Mouse (Mus musculus) neural tube, embryonic 10.5 days (tissue): ENCODE results near the gene Zbtb43.

ENCODE experiments used
- DNase-seq: peaks from one replicate; pipeline ENCODE4 v3.0.0-alpha.2; 2017; ENCODE audit warnings: low spot score; ENCODE audit errors: extremely low spot score

Zbtb43 gene

DNA sequence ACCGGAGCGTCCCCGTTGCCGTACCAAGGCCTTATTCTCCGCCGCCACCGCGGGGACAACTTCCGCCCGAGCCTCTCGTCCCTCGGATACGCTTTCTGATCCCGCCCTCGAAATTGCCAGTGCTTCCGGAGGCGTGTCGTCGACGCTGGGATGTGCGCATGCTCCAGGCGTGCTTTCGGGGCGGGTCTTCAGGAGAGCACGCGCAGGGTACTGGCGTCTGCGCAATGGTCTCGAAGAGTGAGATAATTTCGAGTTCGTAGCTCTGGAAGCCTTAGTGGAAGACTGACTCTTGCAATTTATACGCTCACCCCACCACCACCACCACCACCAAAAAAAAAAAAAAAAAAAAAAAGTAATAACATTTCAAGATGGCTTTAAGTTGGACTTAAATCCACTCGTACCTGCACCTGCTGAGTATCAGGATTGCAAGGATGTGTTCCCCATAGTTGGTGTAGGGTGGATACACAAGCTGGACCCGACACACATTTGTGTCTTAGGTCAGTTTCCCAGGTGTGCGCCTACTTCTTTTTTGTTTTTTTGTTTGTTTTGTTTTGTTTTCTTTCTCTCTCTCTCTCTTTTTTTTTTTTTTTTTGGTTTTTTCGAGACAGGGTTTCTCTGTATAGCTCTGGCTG lies at the start of gene Zbtb43:
Gene Zbtb43, minus strand, starts transcription at position 94 of the 632 bp plus-strand sequence.
- DNase-seq = peak; percentile 97

DNA sequence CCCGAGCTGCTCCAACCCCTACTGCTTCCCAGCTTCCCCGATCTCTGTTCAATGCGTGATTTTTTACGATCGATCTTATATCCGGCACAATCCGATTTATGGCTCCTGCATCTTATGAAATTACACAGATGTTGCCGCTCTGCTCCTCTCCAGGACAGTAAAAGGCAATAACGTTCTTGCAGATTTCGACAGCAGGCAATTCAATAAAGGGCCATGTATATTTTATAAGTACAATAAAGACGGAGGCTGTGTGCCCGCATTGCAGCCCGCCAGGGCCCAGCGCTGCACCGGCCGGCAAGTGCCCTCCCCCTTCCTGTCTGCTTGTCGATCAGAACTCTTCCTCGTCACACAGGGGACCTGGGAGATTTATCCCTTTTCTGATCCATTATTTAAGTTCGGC lies 47.5 kb upstream of the Zbtb43 start:
- no peak for DNase-seq

DNA sequence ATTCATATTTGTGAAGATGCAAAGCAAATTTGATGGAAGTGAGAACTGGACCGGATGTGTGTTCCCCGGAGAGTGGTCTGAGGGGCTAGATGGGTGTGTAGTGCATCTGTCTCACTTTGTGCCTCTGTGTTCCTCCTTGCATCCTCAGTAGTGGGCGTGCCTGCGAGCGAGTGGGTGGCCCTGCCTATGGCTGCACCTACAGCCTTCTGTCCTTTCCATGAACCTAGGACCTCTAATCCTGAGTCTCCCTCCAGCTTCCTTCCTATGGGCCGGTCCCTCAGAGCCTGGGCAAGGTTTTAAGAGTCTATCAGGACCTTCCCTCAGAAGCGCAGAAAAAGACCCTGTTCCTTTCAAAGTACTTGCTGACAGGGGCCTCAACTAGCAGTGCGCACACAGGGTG lies 47.1 kb upstream of the Zbtb43 start:
- DNase-seq = no peak

DNA sequence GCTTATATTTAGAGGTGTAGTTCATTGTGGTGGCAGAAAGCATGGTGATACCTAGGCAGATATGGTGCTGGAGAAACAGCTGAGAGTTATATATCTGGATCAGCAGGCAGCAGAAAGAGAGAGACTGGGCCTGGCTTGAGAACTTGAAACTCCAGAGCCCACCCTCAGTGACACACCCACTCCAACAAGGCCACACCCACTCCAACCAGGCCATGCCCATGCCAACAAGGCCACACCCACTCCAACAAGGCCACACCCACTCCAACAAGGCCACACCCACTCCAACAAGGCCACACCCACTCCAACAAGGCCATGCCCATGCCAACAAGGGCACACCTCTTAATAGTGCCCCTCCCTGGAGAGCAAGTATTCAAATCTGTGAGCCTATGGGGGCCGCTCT lies 42.4 kb upstream of the Zbtb43 start:
- DNase-seq = no peak

DNA sequence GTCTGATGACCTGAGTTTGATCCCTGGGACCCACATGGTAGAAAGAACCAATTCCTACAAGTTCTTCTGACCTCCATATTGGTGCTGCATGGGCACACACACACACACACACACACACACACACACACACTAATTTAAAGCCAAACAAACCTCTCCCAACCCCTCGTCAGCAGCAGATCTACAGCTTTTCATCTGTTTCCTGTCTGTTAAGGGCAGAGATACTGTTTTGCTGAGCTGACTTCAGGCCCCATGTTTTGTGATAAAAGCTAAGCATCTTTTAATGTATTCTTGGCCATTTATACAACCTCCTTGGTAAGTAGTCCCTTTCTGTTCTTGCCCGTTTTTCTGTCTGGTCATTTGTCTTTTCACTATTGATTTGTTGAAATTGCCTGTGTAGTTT lies 34.2 kb upstream of the Zbtb43 start:
- no peak for DNase-seq

DNA sequence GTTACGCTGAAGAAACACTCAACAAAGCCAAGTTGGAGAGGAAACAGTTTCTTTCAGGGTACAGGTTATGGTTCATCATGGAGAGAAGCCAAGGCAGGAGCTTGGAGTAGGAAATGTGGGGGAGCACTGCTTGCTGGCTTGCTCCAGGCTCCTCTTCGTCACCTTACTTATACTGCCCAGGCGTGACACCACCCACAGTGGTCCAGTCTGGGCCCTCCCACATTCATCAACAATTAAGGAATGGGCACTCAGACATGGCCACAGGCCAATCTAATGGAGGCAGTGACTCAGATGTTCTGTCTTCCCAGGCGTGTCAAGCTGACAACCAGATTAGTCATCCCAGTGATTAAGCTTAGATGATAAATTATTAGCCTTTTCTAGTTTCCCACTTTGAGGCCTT lies 29.9 kb upstream of the Zbtb43 start:
- no peak for DNase-seq

DNA sequence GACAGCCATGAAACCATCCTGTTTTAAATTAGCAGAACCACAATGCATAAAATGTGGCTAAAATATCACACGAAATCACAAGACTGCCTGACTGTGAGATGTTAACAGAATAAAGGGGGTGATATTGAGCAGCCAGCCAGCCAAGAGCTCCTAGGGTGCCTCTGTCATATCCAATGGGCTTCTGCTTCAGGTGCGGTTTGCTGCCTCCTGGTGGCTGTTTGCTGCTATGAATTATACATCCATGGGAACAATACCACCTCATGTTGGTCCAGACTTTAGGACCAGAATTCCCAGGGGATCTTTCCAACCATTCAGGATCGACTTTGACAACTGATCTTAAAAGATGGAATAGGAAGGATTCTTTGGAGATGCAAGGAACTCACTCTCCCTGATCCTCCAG lies 27.3 kb upstream of the Zbtb43 start:
- DNase-seq = no peak

DNA sequence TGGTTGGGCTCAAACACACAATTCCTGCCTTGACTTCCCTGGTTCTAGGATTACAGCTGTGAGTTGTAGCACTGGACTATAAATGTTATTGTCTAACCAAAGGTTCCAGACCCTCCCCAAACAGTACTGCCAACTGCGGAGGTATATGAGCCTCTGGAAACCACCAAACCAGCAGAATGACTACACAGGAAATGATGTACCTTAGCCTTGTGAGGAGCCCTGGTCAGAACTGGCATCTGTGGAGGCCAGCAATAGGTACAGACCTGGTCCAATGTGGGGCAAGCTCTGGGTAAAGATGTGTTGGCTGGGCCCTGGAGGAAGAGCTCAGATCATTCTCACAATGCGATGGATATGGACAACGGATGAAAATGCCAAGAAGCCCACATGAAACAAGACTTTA lies 23.7 kb upstream of the Zbtb43 start:
- DNase-seq = no peak

DNA sequence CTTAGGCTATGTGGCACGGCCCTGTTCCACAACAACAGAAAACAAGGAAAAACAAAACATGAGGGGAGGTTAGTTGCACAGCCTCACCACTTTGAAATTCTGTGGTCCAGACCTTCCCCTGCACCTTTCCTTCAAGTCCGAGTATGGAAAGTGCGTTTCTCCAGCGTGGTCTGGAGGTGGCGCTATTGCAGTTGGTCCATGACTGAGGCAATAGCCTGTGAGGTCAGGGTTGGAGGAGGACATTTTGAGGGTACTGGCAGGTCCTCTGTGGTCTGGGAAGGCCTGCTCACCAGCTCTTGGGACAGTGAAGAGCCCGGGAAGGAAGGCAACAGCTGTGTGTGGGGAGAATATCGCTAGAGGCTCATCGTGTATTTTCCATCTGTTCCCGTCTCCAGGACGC lies 21.2 kb upstream of the Zbtb43 start:
- no peak for DNase-seq

DNA sequence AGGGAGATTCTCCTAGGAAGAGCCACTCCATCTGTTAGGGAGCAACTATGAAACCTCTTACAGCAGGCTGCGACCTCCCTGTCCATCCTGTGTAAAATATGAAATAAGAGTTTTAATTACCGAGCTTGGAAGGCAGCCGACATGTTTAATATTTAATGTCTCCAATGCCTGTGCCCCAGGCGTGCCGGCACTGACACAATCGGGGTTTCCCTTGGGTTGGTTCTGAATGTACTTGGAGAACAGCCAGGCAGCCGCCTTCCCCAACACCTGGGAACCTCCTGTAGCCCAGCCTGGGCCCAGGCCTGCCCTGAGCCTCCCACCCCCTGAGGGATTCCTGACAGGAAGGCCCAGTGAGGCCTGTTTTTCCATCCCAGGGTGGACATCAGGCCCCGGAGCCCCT lies 19.0 kb upstream of the Zbtb43 start:
- no peak for DNase-seq

DNA sequence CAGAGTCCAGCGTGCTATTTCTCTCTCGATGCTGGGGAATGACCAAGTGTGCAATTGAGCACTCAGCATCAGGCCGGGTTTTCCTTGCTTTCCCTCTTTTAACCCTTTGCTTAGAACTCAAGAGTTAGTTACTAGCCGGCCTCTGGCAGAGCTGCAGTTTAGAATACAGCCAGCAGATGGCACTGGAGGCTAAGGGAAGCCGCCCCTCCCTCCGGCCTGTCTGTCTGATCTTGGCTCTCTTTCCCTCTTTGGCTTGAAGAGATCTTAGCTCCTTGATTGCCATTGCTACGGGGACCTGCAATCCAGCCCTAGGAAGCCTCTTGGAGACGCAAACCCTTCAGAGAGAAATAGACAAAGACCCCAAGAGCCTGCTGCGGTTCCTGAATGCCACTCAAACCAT lies 18.5 kb upstream of the Zbtb43 start:
- peak; percentile 83 for DNase-seq

DNA sequence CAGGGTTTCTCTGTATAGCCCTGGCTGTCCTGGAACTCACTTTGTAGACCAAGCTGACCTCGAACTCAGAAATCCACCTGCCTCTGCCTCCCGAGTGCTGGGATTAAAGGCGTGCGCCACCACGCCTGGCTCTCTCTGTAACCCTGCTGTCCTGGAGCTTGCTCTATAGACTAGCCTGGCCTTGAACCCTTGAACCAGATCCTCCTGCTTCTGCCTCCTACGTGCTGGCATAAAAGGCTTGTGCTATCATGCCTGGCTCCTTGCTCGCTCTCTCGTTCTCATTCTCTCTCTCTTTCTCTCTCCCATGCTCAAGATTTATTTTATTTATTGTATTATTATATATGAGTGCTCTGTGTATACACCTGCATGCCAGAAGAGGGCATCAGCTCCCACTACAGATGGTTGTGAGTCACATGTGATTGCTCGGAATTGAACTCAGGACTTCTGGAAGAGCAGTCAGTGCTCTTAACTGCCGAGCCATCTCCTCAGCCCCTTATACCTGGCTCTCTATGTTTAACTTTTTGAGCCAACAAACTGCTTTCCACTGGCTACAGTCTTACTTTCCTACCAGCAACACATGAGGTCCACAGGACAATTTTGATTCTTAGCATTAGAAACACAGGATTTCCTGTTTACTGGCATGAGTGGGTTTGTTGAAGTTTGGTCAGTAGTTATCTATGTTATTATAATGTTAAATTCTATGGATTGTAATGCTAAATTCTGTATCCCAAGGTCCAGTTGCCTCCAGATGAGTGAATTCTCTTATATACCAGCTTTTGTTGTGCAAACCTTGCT lies 9.8 kb upstream of the Zbtb43 start:
- DNase-seq = no peak

DNA sequence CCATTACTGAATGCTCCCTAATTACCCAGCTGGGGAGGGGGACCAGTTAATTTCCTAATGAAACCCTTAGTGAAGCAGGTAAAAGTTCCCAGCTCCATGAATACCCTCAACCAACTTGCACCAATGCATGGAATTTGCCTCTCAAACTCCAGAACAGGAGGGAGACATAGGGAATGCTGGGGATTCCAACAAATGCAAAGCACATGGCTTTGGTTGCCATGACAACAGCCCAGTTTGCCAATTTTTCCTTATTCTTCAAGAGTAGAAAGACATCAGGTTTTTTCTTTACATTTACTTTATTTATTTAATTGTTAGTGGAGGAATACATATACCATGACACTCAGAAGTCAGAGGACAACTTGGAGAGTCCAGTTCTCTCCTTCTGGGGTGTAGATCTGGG lies 7.6 kb upstream of the Zbtb43 start:
- DNase-seq = no peak

DNA sequence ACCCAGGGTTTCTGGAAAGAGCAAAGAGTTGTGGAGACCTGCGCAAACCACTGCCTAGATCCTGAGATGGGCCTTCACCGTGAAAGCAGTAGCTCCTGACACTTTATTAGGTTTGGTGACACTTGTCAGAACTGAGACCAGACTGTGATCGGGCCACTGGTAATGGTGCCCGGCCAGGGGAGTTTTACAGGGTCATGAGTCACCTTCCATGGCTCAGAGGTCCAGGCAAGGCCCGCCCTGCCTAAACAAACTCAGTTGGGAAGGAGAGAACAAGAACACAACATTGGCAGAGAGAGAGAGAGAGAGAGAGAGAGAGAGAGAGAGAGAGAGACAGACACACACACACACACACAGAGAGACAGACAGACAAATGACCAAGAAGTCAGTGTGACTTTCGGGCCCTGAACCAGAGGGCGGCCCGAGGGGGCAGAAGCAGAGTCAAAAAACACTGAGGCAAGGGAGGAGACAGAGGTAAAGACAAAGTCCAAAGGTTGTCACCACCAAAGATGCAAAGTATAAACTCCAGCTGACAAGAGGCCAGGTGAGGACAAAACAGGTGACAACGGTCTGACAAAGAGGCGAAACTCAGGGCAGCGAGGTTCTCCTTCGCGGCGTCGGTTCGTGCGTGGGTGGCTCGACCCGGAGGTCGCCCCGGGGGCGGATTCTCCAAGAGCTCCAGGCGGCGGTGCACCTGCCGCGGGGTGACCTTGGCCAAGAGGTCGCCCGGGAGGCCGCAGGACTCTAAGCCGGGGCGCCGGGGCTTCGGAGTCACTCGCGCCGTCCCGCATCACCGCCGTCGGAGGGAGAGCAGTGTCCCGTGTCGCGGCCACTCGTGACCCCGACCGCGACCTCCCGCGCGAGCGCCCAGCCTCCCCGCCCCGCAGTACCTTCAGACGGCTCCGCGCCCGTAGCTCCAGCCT lies 553 bp downstream of the Zbtb43 start:
- no peak for DNase-seq

DNA sequence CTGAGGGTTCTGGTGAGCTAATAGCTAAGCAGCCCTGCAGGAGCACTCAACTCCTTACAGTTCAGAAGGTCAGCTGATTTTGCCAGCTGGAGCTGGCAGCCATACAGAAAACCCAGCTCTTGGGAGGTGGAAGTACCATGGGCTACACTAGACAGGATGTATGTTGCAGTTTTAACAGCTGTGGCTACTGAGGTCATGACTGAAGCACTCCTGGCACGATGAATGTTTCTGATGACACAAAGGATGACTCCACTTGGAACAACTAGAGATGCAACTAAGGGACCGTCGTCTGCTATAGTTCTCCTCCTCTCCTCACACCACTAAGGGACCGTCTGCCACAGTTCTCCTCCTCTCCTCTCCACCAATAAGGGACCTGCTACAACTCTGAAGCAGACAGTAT lies 2.4 kb downstream of the Zbtb43 start:
- DNase-seq = no peak

DNA sequence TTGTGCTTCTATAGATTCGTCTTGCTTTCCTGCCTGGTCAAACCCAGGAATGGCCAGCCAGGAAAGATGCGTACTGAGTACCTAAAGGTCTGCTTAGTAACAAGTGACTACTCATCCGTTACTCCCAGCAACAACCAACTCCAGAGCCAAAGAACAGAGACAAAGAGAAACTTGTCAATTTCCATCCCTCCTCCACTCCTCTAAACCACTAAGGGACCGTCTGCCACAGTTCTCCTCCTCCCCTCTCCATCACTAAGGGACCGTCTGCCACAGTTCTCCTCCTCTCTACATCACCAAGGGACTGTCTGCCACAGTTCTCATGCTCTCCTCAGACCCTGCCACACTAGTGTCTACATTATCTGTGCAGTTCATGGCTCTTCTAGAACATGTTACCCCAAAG lies 3.1 kb downstream of the Zbtb43 start:
- DNase-seq = no peak

DNA sequence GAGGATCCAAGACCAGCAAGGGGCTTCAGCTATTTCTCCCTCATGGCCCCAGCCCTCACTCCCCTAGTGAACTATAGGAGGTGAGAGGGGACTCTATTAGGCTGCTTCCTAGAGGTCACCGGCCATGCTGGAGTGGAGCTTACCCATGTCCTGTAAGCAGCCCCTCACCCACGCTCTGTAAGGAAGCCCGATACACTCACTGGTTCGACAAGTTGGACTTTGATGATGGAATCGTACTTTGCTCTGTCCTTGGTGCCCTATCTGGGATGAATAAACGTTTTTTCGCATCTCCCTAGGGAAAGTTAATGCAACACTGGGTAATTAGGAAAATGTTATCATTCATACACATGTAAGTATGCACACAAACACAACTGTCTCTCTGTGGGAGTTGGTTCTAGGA lies 6.3 kb downstream of the Zbtb43 start:
- DNase-seq = no peak

DNA sequence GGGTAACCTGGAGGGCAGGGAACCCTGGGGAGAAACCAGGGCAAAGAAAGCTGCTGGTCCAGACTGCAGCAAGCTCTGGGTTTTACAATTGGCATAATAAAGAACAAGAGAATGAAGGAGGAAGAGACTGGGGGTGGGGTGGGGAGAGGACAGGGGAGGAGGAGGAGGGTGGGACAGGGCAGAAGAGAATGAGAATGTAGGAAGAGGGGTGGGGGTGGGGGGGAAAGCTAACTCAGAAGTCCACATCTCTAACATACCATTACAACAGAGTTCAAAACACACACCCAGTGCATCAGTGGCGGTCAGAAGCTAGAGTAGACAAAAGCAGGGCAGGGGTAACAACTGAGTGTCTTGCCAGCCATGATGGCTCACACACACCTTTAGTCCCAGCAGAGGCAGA lies 7.3 kb downstream of the Zbtb43 start:
- DNase-seq = no peak

DNA sequence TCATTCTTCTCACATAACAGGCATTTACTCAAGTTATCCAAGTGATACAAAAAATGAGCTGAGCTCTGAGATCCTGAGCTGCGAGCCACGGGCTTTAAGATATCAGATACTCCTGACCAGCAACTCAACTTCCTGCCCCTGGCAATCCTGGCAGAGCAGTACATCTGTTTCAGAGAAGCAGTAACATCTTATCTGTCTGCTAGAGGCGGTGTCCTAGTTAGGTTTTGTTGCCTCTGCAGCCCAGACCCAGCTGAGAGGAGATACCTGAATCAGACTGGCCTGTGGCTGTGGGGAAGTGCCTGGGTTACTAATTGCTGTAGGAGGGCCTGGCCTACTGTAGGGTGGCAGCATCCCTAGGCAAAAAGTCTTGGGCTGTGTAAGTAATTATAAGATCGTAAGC lies 8.7 kb downstream of the Zbtb43 start:
- DNase-seq = no peak

DNA sequence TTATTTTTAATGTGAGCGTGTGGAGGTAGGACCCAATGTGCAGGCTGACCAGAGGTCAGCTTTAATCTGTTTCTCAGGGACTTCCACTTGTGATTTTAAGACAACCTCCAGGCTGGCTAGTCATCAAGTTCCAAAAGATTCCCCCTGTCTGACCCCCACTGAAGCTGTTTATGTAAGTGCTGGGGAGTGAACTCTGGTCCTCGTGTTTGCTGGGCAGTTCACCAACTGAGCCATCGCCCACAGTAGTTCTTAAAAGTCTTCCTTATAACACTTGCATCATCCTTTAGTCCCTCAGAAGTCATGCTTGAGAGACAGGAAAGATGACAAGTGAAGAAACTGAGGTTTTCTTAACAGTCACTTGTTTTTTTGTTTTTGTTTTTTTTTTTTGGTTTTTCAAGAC lies 11.7 kb downstream of the Zbtb43 start:
- DNase-seq = no peak

DNA sequence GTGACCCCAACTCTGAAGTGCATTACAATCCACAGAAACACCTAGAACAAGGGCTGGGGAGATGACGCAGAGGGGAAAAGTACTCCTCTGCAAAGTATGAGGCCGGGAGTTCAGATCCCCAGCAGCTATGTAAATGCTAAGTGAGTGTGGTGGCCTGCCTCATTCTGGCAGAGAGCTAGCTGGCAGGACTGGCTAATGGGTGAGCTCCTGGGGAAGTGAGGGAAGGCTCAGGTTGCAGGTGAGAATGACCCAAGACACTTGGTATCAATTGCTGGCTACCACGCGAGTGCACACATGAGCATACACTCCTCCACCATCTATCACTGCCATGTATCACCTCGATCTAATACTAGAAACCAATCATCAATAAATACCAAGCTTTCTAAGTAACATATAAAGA lies 12.1 kb downstream of the Zbtb43 start:
- no peak for DNase-seq

DNA sequence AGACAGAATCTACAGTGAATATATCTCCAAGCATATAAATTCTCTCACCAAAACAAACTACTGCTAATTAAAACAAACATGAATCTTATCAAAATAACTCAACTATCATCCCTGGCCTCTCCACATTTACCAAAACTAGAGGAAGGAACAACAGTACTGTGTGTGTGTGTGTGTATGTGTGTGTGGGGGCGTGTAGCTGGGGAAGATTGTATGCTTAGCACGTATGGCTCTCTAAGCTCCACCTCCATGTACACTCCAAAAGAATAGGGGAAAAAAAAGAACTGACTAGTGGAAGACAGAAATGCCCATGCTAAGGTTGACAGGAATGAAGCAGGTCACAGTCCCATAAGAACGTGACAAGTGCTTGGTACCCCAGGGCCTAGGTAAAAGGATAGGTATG lies 13.0 kb downstream of the Zbtb43 start:
- DNase-seq = no peak
